Mouse (Mus musculus) hindbrain, embryonic 16.5 days (tissue): ENCODE measurements around the gene Gm43552. TPM values are rescaled to one million over a fixed set of nuclear protein-coding genes. Genes with fewer than 3 reads are reported as not detected.

Experiments
- ATAC-seq: fragments of 200-750 bp; cut with Nextera tagmentation; 2 replicates; pipeline ENCODE4 v1.8.0; 2017; ENCODE audit warnings: moderate TSS enrichment, moderate library complexity
- H3K27ac ChIP-seq: fragments of 300-500 bp; sonication (generic); 2 replicates; pipeline ENCODE4 v1.5.1; 2014; ENCODE audit warnings: low read depth, mild to moderate bottlenecking, control low read depth, low read length, moderate library complexity
- H3K27me3 ChIP-seq: fragments of 300-500 bp; sonication (generic); replicated peaks from 2 replicates; pipeline ENCODE4 v1.6.1; 2014; ENCODE audit warnings: low read length; ENCODE audit not compliant: control insufficient read depth, insufficient read depth
- H3K36me3 ChIP-seq: fragments of 300-500 bp; sonication (generic); 2 replicates; pipeline ENCODE4 v1.6.1; 2014; ENCODE audit warnings: mild to moderate bottlenecking, low read length, moderate library complexity, mixed read lengths; ENCODE audit not compliant: control insufficient read depth, insufficient read depth
- H3K4me1 ChIP-seq: fragments of 300-500 bp; sonication (generic); 2 replicates; pipeline ENCODE4 v1.6.1; 2014; ENCODE audit warnings: low read depth, low read length; ENCODE audit not compliant: control insufficient read depth, insufficient read depth
- H3K4me2 ChIP-seq: fragments of 300-500 bp; sonication (generic); 2 replicates; pipeline ENCODE4 v1.6.1; 2014; ENCODE audit warnings: mild to moderate bottlenecking, low read length, control low read depth, moderate library complexity
- H3K4me3 ChIP-seq: fragments of 300-500 bp; sonication (generic); 2 replicates; pipeline ENCODE4 v1.5.1; 2014; ENCODE audit warnings: mild to moderate bottlenecking, low read length, control low read depth, moderate library complexity
- H3K9ac ChIP-seq: fragments of 300-500 bp; sonication (generic); 2 replicates; pipeline ENCODE4 v1.6.1; 2014; ENCODE audit warnings: low read depth, mild to moderate bottlenecking, control low read depth, low read length, moderate library complexity
- H3K9me3 ChIP-seq: fragments of 300-500 bp; sonication (generic); 2 replicates; pipeline ENCODE4 v1.6.1; 2014; ENCODE audit warnings: mild to moderate bottlenecking, low read length, moderate library complexity; ENCODE audit not compliant: control insufficient read depth
- WGBS: fragments of 180-500 bp; shearing (Covaris S2); extraction: QIAGEN DNeasy Blood & Tissue Kit; methylation state at CpG from one replicate; pipeline ENCODE4 v1.1.7; 2014; 5-methylcytosine and 5-hydroxymethylcytosine counted together
- polyA plus RNA-seq: library from polyadenylated mRNA; unstranded; fragments of >200 nt; fragmentation: Nextera tagmentation; extraction: Ambion mirVana; gene quantifications from 2 replicates; pipeline ENCODE4 v1.2.1, GENCODE M21; 2015

Gm43552 gene
- polyA plus RNA-seq, 1 experiment from 2014 or later = not detected

DNA sequence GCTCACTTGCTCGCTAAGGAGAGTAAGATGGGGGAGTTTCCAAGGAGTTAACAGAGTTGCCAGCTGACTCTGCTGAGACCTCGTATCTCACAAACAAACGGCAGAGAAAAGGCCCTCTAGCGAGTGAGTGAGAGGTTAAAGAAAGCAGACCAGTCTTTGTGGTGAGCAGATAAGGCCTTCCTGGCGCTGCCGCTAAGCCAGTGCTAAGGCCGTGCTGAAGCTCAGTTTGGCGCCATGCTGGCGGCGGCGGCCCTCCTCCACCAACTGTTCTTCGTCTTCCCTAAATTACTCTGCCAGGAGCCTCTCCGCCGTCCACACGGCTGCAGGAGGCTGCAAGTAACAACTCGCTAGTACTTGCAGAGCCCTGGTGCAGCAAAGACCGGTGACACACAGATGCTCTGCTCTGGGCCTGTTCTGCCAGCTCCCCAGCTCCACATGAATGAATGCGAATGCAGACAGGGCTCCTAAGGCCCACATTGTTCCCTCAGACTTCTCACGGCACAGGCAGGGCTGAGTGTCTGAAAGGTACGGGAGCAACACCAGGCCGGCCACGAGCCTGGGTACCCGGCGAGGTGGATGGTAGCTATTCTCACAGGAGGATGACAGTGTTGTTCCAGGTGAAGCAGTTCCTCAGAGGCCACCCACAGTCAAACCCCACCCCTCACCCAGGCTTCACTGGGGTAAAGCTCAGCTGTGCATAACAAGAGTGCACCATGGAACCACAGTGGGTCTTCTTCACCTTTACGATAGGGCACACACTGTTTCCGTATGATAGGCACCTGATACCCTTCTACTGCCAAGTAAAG is 76.8 kb downstream of the Gm43552 start:
- 25% methylated on average over 25 of the region's 26 CpGs for WGBS
- H3K4me1 ChIP-seq = no peaks in the 10 kb centered on the region
- no peaks in the 10 kb centered on the region for H3K27me3 ChIP-seq
- no peaks in the 10 kb centered on the region for H3K9me3 ChIP-seq
- peak; percentile 56; the same call in 1 of the 2 replicates for ATAC-seq
- H3K4me2 ChIP-seq = no peak overlapping the region
- H3K27ac ChIP-seq = no peak overlapping the region
- H3K36me3 ChIP-seq = peaks cover 29% of the 10 kb centered on the region
- no peak overlapping the region for H3K4me3 ChIP-seq
- no peak overlapping the region for H3K9ac ChIP-seq

DNA sequence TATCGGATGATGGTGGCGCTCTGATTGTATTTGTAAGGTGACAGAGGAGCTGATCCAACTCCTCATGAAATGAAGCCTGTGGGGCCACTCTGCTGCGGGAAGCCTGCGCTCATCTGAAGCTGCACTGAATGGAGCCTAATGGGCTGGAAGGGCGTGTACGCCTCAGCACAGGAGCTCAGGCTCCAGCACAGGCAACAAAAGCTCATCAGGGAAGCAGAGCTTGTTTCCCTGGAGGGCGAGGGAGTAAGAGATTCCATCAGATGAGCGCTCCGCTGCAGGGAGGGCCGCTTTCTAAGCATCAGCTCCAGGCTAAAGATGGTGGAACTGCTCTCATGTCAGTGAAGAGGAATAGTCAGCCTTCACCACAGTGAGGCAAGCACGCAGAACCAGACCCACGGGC is 84.6 kb downstream of the Gm43552 start:
- H3K9ac ChIP-seq = no peak overlapping the region
- H3K4me3 ChIP-seq = no peak overlapping the region

DNA sequence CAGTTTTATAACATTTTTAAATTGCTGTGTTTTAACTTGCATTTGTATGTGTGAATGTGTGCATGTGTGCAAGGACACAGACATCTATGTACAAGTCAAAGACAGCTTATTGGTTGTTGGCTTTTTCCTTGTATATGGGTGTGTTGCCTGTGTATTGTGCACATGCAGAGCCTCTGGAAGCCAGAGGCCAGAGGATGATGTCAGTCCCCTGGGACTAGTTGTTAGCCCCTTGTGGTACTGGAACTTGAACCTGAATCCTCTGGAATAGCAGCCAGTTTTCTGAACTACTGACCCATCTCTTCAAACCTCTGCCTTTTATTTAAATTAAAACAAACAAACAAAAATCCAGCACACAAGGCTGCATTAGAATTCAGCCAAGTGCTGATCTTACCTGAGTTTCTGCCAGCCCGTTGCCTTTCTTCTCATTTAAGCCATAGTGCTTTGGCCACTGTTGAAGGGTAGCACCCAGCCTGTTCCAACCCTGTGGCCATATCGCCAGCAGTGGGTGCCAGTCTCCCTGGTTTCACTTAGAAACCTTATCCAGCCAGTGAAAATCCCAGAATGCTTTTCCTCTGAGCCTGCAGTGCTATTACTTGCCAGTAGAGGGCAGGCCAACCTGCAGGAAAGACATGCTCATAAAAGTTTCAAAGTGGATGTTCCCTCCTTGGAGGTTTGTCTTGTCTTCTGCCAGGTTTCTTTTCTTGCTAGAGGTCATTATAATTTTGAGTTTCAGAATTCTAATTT is 91.2 kb downstream of the Gm43552 start:
- H3K27me3 ChIP-seq = no peaks in the 10 kb centered on the region
- no peak overlapping the region for H3K4me2 ChIP-seq
- no peaks in the 10 kb centered on the region for H3K9me3 ChIP-seq
- H3K4me1 ChIP-seq = no peaks in the 10 kb centered on the region; the same call in 1 of the 2 replicates
- no peak overlapping the region for H3K9ac ChIP-seq
- peaks cover 37% of the 10 kb centered on the region for H3K36me3 ChIP-seq
- no peak overlapping the region for H3K4me3 ChIP-seq
- no peak overlapping the region for H3K27ac ChIP-seq
- 29% methylated on average over 2 of the region's 2 CpGs for WGBS
- ATAC-seq = peak; percentile 71; the same call in 1 of the 2 replicates

More for the DNA sequence above, 84.6 kb downstream of the Gm43552 start:
- Histone ChIP-seq H3K4me1 (no peaks in the 10 kb centered on the region), H3K4me2 (no peak overlapping the region), H3K9me3 (no peaks in the 10 kb centered on the region), H3K27ac (no peak overlapping the region), H3K27me3 (no peaks in the 10 kb centered on the region), H3K36me3 (peaks cover 27% of the 10 kb centered on the region)
- ATAC-seq = no peak
- 31% methylated on average over 12 of the region's 12 CpGs for WGBS

DNA sequence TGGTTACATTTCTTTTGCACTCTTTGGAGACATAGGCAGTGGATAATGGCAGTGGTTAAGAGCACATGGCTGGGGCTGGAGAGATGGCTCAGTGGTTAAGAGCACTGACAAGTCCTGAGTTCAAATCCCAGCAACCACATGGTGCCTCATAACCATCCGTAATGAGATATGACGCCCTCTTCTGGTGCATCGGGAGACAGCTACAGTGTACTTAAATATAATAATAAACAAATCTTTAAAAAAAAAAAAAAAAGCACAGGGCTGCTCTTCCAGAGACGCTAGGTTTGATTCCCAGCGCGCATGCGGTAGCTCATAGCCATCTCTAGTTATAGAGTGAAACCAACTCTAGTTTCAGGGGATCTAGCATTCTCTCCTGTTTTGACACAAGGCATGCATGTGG is 98.2 kb downstream of the Gm43552 start:
- no peak for ATAC-seq
- H3K27ac ChIP-seq = no peak overlapping the region
- H3K9me3 ChIP-seq = no peaks in the 10 kb centered on the region
- WGBS = 94% methylated on average over 7 of the region's 7 CpGs
- no peak overlapping the region for H3K4me2 ChIP-seq
- H3K4me1 ChIP-seq = peaks cover 18% of the 10 kb centered on the region
- H3K27me3 ChIP-seq = no peaks in the 10 kb centered on the region
- H3K36me3 ChIP-seq = peaks cover 15% of the 10 kb centered on the region
- no peak overlapping the region for H3K4me3 ChIP-seq
- H3K9ac ChIP-seq = no peak overlapping the region

DNA sequence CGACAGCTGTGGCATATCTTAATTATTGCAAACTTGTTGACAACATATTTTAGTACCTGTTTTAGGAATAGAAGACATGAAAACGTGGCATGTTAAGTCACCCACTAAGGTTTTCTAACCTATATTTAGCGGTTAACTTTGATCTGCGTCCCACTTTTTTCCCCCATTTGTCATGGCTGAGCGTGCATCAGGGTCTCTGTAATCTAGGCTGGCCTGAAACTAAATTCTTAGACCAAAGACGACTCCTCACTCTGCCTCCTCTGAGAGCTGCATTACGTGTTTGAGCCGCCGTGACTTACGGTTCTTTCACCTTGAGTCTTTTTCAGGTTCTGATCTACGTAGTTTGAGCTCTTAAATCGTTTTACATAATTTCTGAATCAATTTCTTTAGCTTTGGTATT is 100.9 kb downstream of the Gm43552 start:
- 0 out of 2 replicates have a peak, but pooled peaks have one; percentile 19 for ATAC-seq
- peak overlapping the region; percentile 85 for H3K4me2 ChIP-seq
- no peaks in the 10 kb centered on the region for H3K9me3 ChIP-seq
- peaks cover 22% of the 10 kb centered on the region for H3K4me1 ChIP-seq
- peak overlapping the region; percentile 86 for H3K4me3 ChIP-seq
- 4% methylated on average over 12 of the region's 12 CpGs for WGBS
- H3K9ac ChIP-seq = peak overlapping the region; percentile 72
- no peaks in the 10 kb centered on the region for H3K27me3 ChIP-seq
- peak overlapping the region; percentile 61; the same call in 1 of the 2 replicates for H3K27ac ChIP-seq
- peaks cover 19% of the 10 kb centered on the region for H3K36me3 ChIP-seq

DNA sequence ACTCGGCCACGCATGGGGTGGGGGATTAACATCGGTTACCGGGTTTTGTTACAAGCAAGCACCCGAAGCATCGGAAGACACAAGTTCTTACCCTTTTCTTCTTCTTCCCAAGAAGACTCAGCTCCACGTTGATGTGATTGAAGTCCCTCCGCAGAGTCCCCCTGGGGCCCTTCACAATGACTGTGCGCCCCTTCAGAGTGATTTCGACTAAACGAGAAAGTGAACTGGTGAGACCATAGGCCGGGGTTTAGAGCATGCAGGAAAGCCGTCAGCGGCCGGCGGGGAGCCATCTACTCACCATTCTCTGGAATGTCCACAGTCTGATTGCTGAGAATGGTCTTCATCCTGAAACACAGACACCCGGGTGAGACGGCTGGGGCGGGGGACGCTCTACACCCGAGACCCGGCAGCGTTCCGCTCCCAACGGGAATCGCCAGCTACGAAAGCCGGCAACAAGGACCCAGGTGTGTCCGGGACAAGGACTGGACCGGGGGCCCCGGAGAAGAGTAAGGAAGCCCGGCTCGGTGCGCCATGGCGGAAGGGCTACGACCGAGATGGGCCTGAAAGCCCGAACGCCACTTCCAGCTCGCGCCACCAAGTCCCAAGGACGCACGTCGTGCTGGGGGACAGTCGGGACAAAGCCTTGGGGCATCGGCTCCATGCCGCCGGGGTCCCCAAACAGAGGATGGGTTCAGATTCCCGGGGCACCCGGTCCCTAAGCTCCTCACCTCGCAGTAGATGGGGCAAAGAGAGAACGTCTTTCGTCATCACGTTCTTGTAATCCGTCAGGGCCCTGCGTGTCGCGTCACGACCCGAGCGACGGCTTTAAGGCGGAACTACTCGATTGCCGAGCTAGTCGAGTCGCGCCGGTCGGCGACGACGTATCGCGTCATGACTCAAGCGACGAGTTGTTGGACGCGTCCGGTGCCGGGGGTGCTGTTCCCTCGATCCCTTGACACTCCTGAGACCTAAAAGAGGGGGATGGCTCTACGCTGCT is 101.7 kb downstream of the Gm43552 start, which contains the start of the genes Rpl9 and Lias:
Rpl9 (minus strand) TSS at position 797 of the 997 bp plus-strand sequence.
Lias (plus strand) TSS at position 850 of the 997 bp plus-strand sequence.
- H3K9ac ChIP-seq = peak within 1 kb of the TSS; percentile 93
- WGBS = under 1% methylated on average over 83 of the region's 83 CpGs
- peak; percentile 98 for ATAC-seq
- H3K4me1 ChIP-seq = peaks cover 22% of the 10 kb centered on the region
- H3K4me2 ChIP-seq = peak within 1 kb of the TSS; percentile 85
- H3K27ac ChIP-seq = peak within 1 kb of the TSS; percentile 90
- H3K36me3 ChIP-seq = peaks cover 17% of the 10 kb centered on the region
- peak within 1 kb of the TSS; percentile 86 for H3K4me3 ChIP-seq
- no peaks in the 10 kb centered on the region for H3K9me3 ChIP-seq
- H3K27me3 ChIP-seq = no peaks in the 10 kb centered on the region

DNA sequence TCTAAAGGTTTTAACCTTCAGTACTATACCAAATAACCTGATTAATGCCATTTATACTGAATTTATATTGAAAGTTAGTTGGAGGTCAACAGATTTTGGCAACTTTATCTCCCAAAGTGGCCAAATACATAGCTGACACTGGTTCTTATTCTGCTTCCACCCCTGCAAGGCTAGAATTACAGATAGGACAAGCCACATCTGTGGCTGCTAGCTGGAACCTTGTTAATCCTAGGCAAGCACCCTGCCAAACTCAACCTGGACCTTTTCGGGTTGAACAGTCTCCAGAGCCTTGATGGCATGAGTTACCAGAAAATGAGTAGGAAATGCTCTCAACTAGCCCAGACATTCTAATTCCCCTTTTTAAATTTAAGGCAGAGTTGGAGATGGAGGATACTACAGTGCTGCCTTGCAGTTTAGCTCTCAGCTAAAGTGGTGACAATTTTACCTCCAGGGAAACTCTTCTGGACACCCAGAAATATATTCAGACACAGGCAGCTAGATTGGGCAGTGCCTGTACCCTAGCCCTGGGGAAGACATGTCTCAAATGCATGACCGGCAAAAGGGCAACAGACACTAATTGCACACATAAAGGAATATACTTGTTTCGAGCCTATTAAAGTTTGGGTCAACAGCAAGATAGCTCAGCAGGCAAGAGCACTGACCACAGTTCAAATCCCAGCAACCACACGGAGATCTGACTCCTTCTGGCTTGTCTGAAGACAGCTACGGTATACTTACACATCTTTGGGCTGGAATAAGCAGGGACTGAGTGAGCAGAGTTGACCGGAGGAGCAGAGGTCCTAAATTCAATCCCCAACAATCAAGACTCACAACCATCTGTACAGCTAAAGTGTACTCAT is 105.4 kb downstream of the Gm43552 start:
- whole genome bisulfite sequencing = 88% methylated on average over 6 of the region's 6 CpGs
- no peak overlapping the region for H3K27ac ChIP-seq
- peaks cover 21% of the 10 kb centered on the region for H3K36me3 ChIP-seq
- no peak overlapping the region for H3K4me3 ChIP-seq
- H3K4me2 ChIP-seq = no peak overlapping the region
- H3K27me3 ChIP-seq = no peaks in the 10 kb centered on the region
- ATAC-seq = no peak
- H3K4me1 ChIP-seq = peaks cover 16% of the 10 kb centered on the region
- H3K9ac ChIP-seq = no peak overlapping the region
- no peaks in the 10 kb centered on the region for H3K9me3 ChIP-seq

DNA sequence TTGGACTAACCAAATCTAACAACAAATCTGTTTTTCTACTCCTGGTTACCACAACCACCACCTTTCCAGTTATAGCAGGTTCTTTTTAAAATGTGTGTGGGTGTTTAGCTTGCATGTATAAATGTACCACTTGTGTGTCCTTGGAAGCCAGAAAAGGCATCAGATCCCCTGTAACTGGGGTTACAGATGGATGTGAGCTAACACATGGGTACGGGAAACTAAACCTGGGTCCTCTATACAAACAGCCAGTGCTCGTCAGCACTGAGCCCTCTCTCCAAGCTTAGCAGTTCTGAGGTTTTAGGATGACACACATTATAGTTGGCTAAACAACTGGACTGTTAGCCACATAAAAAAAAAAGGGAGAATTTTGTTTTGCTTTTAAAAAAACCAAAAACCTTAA is 106.9 kb downstream of the Gm43552 start:
- 71% methylated on average over 2 of the region's 2 CpGs for WGBS
- ATAC-seq = no peak
- Histone ChIP-seq H3K36me3 (peaks cover 21% of the 10 kb centered on the region), H3K9me3 (no peaks in the 10 kb centered on the region), H3K4me1 (peaks cover 13% of the 10 kb centered on the region), H3K27me3 (no peaks in the 10 kb centered on the region), H3K4me3 (no peak overlapping the region), H3K9ac (no peak overlapping the region), H3K27ac (no peak overlapping the region), H3K4me2 (no peak overlapping the region)
